Mouse (Mus musculus): ENCODE measurements around the gene H2-M10.5.
"Not testable (repeated sequence)": the region's sequence is repeated elsewhere in the genome, so short reads cannot be mapped to it uniquely, and the experiment has no call there.

H2-M10.5 gene

GRCm38 (mm10) chr17:36772610-36773009 lies at the start of gene H2-M10.5:
Gene H2-M10.5, plus strand, starts transcription at chr17:36772910.
- not testable (repeated sequence) for DNase-seq

- DNase-seq = peak; percentile 2
These were observed 46.7 kb upstream of the H2-M10.5 start for GRCm38 (mm10) chr17:36726046-36726445.

- DNase-seq = no peak
These were observed 8.9 kb upstream of the H2-M10.5 start for GRCm38 (mm10) chr17:36763816-36764215.

GRCm38 (mm10) chr17:36764244-36764643 lies 8.5 kb upstream of the H2-M10.5 start:
- peak; percentile 48 for DNase-seq

- DNase-seq = not testable (repeated sequence)
These were observed 7.3 kb upstream of the H2-M10.5 start for GRCm38 (mm10) chr17:36765403-36765802.

GRCm38 (mm10) chr17:36781533-36781932 lies 8.8 kb downstream of the H2-M10.5 start:
- no peak for DNase-seq

- DNase-seq = peak; percentile 18
These were observed 13.8 kb downstream of the H2-M10.5 start for GRCm38 (mm10) chr17:36786483-36786886.

GRCm38 (mm10) chr17:36788351-36788750 lies 15.6 kb downstream of the H2-M10.5 start:
- no peak for DNase-seq

GRCm38 (mm10) chr17:36788801-36789200 lies 16.1 kb downstream of the H2-M10.5 start:
- peak; percentile 84 for DNase-seq

- DNase-seq = no peak
These were observed 26.8 kb downstream of the H2-M10.5 start for GRCm38 (mm10) chr17:36799493-36799892.

GRCm38 (mm10) chr17:36799921-36800462 lies 27.3 kb downstream of the H2-M10.5 start:
- DNase-seq = not testable (repeated sequence)

GRCm38 (mm10) chr17:36811871-36812270 lies 39.2 kb downstream of the H2-M10.5 start, which contains the start of gene H2-M10.6:
Gene H2-M10.6, plus strand, starts transcription at chr17:36812171.
- no peak for DNase-seq

- peak; percentile 67 for DNase-seq
These were observed 51.3 kb downstream of the H2-M10.5 start for GRCm38 (mm10) chr17:36824005-36824404.

- peak; percentile 12 for DNase-seq
These were observed 52.8 kb downstream of the H2-M10.5 start for GRCm38 (mm10) chr17:36825525-36825924.
